Mouse (Mus musculus): ENCODE results near the gene Tekt3. TPM values are rescaled to one million over a fixed set of nuclear protein-coding genes. Genes with fewer than 3 reads are reported as not detected.

Tekt3 gene
- total and polyA plus RNA-seq, 3 experiments = not detected

DNA sequence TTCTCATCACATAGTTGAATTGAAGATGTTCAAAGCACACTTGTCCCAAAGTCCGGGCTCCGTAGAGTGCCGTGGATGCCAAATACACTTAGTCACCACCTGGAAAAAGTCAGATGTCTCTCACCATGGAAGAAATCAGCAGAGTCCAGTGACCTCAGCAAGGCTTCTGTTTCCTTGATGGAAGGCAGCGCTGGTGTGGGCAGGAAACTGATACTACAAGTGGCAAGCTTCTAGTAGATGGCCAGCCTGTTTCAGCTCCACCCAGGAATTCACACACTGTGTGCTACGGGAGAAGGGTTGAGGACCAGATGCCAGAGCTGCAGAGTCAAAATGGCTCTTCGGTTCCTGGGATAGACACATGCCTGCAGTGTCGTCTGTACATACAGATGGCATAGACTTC is 58.3 kb downstream of the Tekt3 start:
- peaks cover 3% of the 10 kb centered on the region for H3K36me3 ChIP-seq (ENCODE audit: control insufficient read depth, insufficient read depth, low read length)
- 23% methylated on average over 7 of the region's 7 CpGs for WGBS
- no peak for DNase-seq
- intact Hi-C loops (cut with DNase I) = loop anchor here (5.0 kb wide), 1 partner anchor 92 kb away; no protein-coding TSS in a partner anchor
- no peaks in the 10 kb centered on the region for H3K27me3 ChIP-seq (ENCODE audit: control insufficient read depth, insufficient read depth, low read length)
- no peak overlapping the region for H3K27ac ChIP-seq
- 0 out of 2 replicates have a peak, but pooled peaks have one; percentile 35 for TF ChIP-seq EP300 (IDR thresholded peaks at IDR 0.05; ENCODE audit: insufficient read depth, low read depth, low read length)
- TF ChIP-seq POLR2A (IDR thresholded peaks at IDR 0.05; ENCODE audit: insufficient read depth, low read depth, low read length) = no peak
- no peak for TF ChIP-seq CTCF (IDR thresholded peaks at IDR 0.05)
- H3K79me2 ChIP-seq (replicated peaks; ENCODE audit: control insufficient read depth, insufficient read depth, low read length) = no peaks in the 10 kb centered on the region
- H3K4me1 ChIP-seq (ENCODE audit: control insufficient read depth, insufficient read depth, low read length) = peaks cover 6% of the 10 kb centered on the region
- H3K4me3 ChIP-seq = no peak overlapping the region
- no peak overlapping the region for H3K9ac ChIP-seq (ENCODE audit: low read depth, low read length)

DNA sequence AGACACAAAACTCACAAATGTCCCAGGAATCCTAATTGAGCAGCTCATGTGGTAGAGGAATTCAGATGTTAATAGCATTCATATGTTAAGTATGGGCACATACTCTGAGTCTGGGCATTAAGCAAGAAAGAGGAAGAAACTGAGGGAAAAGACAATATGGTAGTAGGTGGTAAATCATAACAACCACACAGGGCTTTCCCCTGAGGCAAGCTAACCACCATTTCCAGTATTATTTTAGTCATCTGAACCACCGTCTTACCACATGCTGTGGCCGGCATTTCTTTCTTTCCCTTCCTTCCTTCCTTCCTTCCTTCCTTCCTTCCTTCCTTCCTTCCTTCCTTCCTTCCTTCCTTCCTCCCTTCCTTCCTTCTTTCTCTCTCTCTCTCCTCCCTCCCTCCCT is 60.8 kb downstream of the Tekt3 start:
- no peak for TF ChIP-seq EP300 (IDR thresholded peaks at IDR 0.05; ENCODE audit: insufficient read depth, low read depth, low read length)
- no peak for TF ChIP-seq CTCF (IDR thresholded peaks at IDR 0.05)
- no peak for TF ChIP-seq POLR2A (IDR thresholded peaks at IDR 0.05; ENCODE audit: insufficient read depth, low read depth, low read length)
- DNase-seq = no peak
- no peaks in the 10 kb centered on the region for H3K79me2 ChIP-seq (replicated peaks; ENCODE audit: control insufficient read depth, insufficient read depth, low read length)
- H3K27me3 ChIP-seq (ENCODE audit: control insufficient read depth, insufficient read depth, low read length) = no peaks in the 10 kb centered on the region
- H3K9ac ChIP-seq (ENCODE audit: low read depth, low read length) = no peak overlapping the region
- H3K27ac ChIP-seq = no peak overlapping the region
- peaks cover 8% of the 10 kb centered on the region for H3K4me1 ChIP-seq (ENCODE audit: control insufficient read depth, insufficient read depth, low read length)
- no peak overlapping the region for H3K4me3 ChIP-seq
- no peaks in the 10 kb centered on the region for H3K36me3 ChIP-seq (ENCODE audit: control insufficient read depth, insufficient read depth, low read length)
- intact Hi-C loops (cut with DNase I) = no loop called here
- 63% methylated on average over 2 of the region's 2 CpGs for WGBS

DNA sequence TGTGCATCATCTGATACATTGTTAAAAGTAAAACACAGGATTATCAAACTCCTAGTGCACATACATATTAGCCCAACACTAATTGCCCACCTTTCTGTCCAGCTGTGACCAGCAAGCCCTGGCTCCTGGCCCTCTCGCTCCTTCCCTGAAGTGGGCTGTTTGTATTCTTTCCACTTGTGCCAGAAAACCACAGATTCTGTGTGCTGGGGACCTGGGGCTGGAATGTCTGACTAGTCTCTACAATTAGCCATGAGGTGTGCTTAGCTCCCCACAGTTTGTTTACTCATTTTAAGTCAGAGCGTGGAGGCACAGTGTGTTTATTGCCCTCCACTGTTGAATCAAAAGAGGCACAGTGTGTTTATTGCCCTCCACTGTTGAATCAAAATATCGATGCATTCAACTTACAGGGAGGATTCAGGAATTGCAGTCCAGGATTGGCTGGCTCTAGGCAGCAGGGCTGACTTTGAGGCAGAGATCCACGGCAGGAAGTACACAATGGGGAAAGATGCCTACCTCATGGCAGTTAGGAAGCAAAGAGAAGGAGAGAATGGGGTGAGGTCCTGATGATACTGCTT is 61.4 kb downstream of the Tekt3 start:
- intact Hi-C loops (cut with DNase I) = no loop called here

DNA sequence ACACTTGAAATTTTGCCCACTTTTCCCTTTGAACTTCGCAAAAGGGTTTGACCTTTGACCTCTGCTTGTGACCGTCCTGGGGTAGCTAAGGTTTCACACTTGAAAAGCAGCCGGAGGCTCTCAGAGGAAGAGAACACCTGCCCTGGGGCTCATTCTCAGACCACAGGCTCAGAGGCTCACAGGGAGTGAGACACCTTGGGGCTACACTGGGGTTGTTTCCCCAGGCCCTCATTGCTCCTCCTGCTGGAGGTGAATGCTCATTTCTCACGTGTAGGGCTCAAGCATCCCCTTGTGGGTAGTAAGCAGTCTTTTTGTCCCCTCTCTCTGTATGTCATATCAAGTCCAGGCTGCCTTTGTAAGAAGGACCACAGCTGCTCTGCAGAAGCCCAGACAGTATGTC is 62.9 kb downstream of the Tekt3 start:
- no peak for DNase-seq
- Histone ChIP-seq H3K4me1 (ENCODE audit: control insufficient read depth, insufficient read depth, low read length) (peaks cover 8% of the 10 kb centered on the region), H3K27ac (no peak overlapping the region), H3K4me3 (no peak overlapping the region), H3K27me3 (ENCODE audit: control insufficient read depth, insufficient read depth, low read length) (no peaks in the 10 kb centered on the region), H3K9ac (ENCODE audit: low read depth, low read length) (no peak overlapping the region), H3K36me3 (ENCODE audit: control insufficient read depth, insufficient read depth, low read length) (no peaks in the 10 kb centered on the region), H3K79me2 (replicated peaks; ENCODE audit: control insufficient read depth, insufficient read depth, low read length) (no peaks in the 10 kb centered on the region)
- no peak for TF ChIP-seq POLR2A (IDR thresholded peaks at IDR 0.05; ENCODE audit: insufficient read depth, low read depth, low read length)
- peak; percentile 29 for TF ChIP-seq CTCF (IDR thresholded peaks at IDR 0.05)
- WGBS = 47% methylated on average over 4 of the region's 4 CpGs
- intact Hi-C loops (cut with DNase I) = no loop called here

More for the DNA sequence above, 61.4 kb downstream of the Tekt3 start:
- H3K9ac ChIP-seq (ENCODE audit: low read depth, low read length) = no peak overlapping the region
- no peaks in the 10 kb centered on the region for H3K27me3 ChIP-seq (ENCODE audit: control insufficient read depth, insufficient read depth, low read length)
- TF ChIP-seq POLR2A (IDR thresholded peaks at IDR 0.05; ENCODE audit: insufficient read depth, low read depth, low read length) (no peak), CTCF (IDR thresholded peaks at IDR 0.05) (no peak), EP300 (IDR thresholded peaks at IDR 0.05; ENCODE audit: insufficient read depth, low read depth, low read length) (no peak)
- peaks cover 8% of the 10 kb centered on the region for H3K4me1 ChIP-seq (ENCODE audit: control insufficient read depth, insufficient read depth, low read length)
- no peak overlapping the region for H3K27ac ChIP-seq
- 89% methylated on average over 4 of the region's 4 CpGs for WGBS
- no peaks in the 10 kb centered on the region for H3K36me3 ChIP-seq (ENCODE audit: control insufficient read depth, insufficient read depth, low read length)
- DNase-seq = no peak
- no peak overlapping the region for H3K4me3 ChIP-seq
- no peaks in the 10 kb centered on the region for H3K79me2 ChIP-seq (replicated peaks; ENCODE audit: control insufficient read depth, insufficient read depth, low read length)

DNA sequence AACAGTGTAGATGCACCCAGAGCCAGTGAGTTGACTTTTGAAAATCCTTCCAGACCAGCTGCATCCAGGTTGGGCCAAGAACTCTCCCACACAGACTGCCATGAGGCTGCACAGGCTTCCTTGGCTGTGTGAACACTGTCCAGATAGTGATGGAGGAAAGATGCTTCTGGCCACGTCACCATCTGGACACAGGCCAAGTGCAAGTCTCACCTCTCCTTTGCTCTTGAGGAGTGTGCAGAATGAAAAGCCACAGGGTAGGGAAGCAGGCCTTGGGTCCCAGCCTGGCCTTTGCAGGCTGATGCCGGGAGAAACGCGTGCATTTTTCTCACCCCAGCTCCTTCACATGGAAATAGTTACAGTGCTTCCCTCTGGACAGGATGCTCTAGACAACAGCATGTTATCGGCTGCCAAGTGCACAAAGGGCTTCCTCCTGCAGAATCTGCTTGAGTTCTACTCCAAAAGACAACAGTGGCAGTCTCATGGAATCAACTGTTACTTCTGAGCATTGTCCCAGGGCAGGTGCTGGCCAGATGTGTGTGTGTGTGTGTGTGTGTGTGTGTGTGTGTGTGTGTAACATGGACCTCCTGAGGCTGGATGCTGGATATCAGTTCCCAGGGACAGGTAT is 64.5 kb downstream of the Tekt3 start:
- H3K27me3 ChIP-seq (ENCODE audit: control insufficient read depth, insufficient read depth, low read length) = no peaks in the 10 kb centered on the region
- intact Hi-C loops (cut with DNase I) = no loop called here
- H3K79me2 ChIP-seq (replicated peaks; ENCODE audit: control insufficient read depth, insufficient read depth, low read length) = no peaks in the 10 kb centered on the region
- H3K4me1 ChIP-seq (ENCODE audit: control insufficient read depth, insufficient read depth, low read length) = peaks cover 13% of the 10 kb centered on the region
- TF ChIP-seq CTCF (IDR thresholded peaks at IDR 0.05) (no peak), EP300 (IDR thresholded peaks at IDR 0.05; ENCODE audit: insufficient read depth, low read depth, low read length) (peak; percentile 39; the same call in 1 of the 2 replicates)
- peak; percentile 65 to 72 for DNase-seq
- WGBS = 28% methylated on average over 5 of the region's 5 CpGs
- H3K27ac ChIP-seq = no peak overlapping the region
- no peak overlapping the region for H3K9ac ChIP-seq (ENCODE audit: low read depth, low read length)
- H3K36me3 ChIP-seq (ENCODE audit: control insufficient read depth, insufficient read depth, low read length) = no peaks in the 10 kb centered on the region
- H3K4me3 ChIP-seq = no peak overlapping the region

DNA sequence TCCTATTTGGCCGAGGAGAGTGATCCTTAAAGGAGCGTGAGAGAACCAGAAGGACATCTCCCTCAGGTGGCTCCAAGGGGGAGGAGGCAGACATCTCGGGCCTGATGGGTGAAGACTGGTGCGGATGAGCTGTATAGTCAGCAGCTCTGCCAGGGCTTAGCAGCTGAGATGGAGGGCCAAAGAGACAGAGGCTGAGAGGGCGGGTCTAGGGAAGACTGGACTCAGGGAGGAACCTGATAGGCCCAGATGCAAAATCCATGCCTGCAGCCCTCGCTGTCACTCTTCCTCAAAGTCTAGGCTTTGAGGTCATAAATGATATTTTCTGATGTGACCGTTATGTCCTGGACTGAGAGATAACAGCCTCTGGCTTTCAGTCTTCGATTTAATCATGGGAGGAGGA is 65.5 kb downstream of the Tekt3 start:
- H3K27me3 ChIP-seq (ENCODE audit: control insufficient read depth, insufficient read depth, low read length) = no peaks in the 10 kb centered on the region
- no peaks in the 10 kb centered on the region for H3K79me2 ChIP-seq (replicated peaks; ENCODE audit: control insufficient read depth, insufficient read depth, low read length)
- no peak for DNase-seq
- 74% methylated on average over 8 of the region's 8 CpGs for WGBS
- peaks cover 13% of the 10 kb centered on the region for H3K4me1 ChIP-seq (ENCODE audit: control insufficient read depth, insufficient read depth, low read length)
- no peak overlapping the region for H3K9ac ChIP-seq (ENCODE audit: low read depth, low read length)
- intact Hi-C loops (cut with DNase I) = no loop called here
- TF ChIP-seq CTCF (IDR thresholded peaks at IDR 0.05) = no peak
- TF ChIP-seq EP300 (IDR thresholded peaks at IDR 0.05; ENCODE audit: insufficient read depth, low read depth, low read length) = no peak
- TF ChIP-seq POLR2A (IDR thresholded peaks at IDR 0.05; ENCODE audit: insufficient read depth, low read depth, low read length) = no peak
- H3K36me3 ChIP-seq (ENCODE audit: control insufficient read depth, insufficient read depth, low read length) = no peaks in the 10 kb centered on the region
- no peak overlapping the region for H3K4me3 ChIP-seq
- H3K27ac ChIP-seq = no peak overlapping the region
